Mouse (Mus musculus): Measurements from ENCODE around the gene Wnt10b.

- TF ChIP-seq GATA1 (IDR thresholded peaks at IDR 0.05; ENCODE audit: borderline replicate concordance, low read length) (no peak), FLI1 (IDR thresholded peaks at IDR 0.05; ENCODE audit: low read length) (no peak)
Measured at GRCm38 (mm10) chr15:98790761-98791160, 12.8 kb upstream of the Wnt10b start.
